Comparison of ENCODE assay signal across 8 mouse cellular contexts in genomic region chr7:98178560-98179231, GRCm38 (mm10). TPM values are rescaled to one million over a fixed set of nuclear protein-coding genes. Genes with fewer than 3 reads are reported as not detected.
DNase-seq lines count a peak whose midpoint lies in the region; ATAC-seq lines count a peak whose summit lies in the region.

No protein-coding gene starts in this region.

- WGBS in heart, embryonic 15.5 days, result 91% methylated on average over 5 of the region's 5 CpGs
- 68% methylated on average over 5 of the region's 5 CpGs for whole genome bisulfite sequencing in kidney, embryonic 14.5 days
- WGBS in midbrain, embryonic 13.5 days, result 90% methylated on average over 5 of the region's 5 CpGs

- H3K27me3 ChIP-seq in heart, embryonic 15.5 days, result no peaks in the 10 kb centered on the region
- H3K27me3 ChIP-seq in kidney, embryonic 14.5 days (ENCODE audit: control insufficient read depth, insufficient read depth, low read length), result 0 out of 2 replicates have a peak, but pooled peaks cover 3% of the 10 kb centered on the region
- peaks cover 40% of the 10 kb centered on the region for H3K27me3 ChIP-seq in midbrain, embryonic 13.5 days

- H3K27ac ChIP-seq in heart, embryonic 15.5 days, result peak overlapping the region; percentile 31; the same call in 1 of the 2 replicates
- peak overlapping the region; percentile 80 for H3K27ac ChIP-seq in kidney, embryonic 14.5 days (ENCODE audit: low read depth, low read length)
- no peak overlapping the region for H3K27ac ChIP-seq in midbrain, embryonic 13.5 days

- H3K9me3 ChIP-seq in heart, embryonic 15.5 days (replicated peaks), result no peaks in the 10 kb centered on the region
- H3K9me3 ChIP-seq in kidney, embryonic 14.5 days (ENCODE audit: control insufficient read depth, low read length), result no peaks in the 10 kb centered on the region
- H3K9me3 ChIP-seq in midbrain, embryonic 13.5 days, result no peaks in the 10 kb centered on the region

- H3K4me1 ChIP-seq in heart, embryonic 15.5 days (replicated peaks), result peaks cover 12% of the 10 kb centered on the region
- H3K4me1 ChIP-seq in kidney, embryonic 14.5 days (ENCODE audit: control insufficient read depth, insufficient read depth, low read length), result peaks cover 3% of the 10 kb centered on the region; the same call in 1 of the 2 replicates
- peaks cover 18% of the 10 kb centered on the region for H3K4me1 ChIP-seq in midbrain, embryonic 13.5 days (replicated peaks)

- no peaks in the 10 kb centered on the region for H3K36me3 ChIP-seq in heart, embryonic 15.5 days
- no peaks in the 10 kb centered on the region for H3K36me3 ChIP-seq in kidney, embryonic 14.5 days (ENCODE audit: control insufficient read depth, insufficient read depth, low read length)
- no peaks in the 10 kb centered on the region for H3K36me3 ChIP-seq in midbrain, embryonic 13.5 days

- H3K4me3 ChIP-seq in heart, embryonic 15.5 days, result peak overlapping the region; percentile 67
- H3K4me3 ChIP-seq in kidney, embryonic 14.5 days (ENCODE audit: low read length), result peak overlapping the region; percentile 82
- H3K4me3 ChIP-seq in midbrain, embryonic 13.5 days (replicated peaks), result peak overlapping the region; percentile 72

- H3K9ac ChIP-seq in heart, embryonic 15.5 days, result peak overlapping the region; percentile 51; the same call in 1 of the 2 replicates
- peak overlapping the region; percentile 63; the same call in 1 of the 2 replicates for H3K9ac ChIP-seq in kidney, embryonic 14.5 days (ENCODE audit: low read depth, low read length)
- H3K9ac ChIP-seq in midbrain, embryonic 13.5 days (replicated peaks), result peak overlapping the region; percentile 72

- peak; percentile 8; the same call in 1 of the 2 replicates for ATAC-seq in heart, embryonic 15.5 days (replicated peaks; ENCODE audit: insufficient number of reproducible peaks, insufficient read depth, low FRiP score, low read depth)
- ATAC-seq in erythroblast, adult 5-6 weeks (replicated peaks; ENCODE audit: low FRiP score, poor library complexity, severe bottlenecking), result peak; percentile 3; the same call in 1 of the 2 replicates
- ATAC-seq in kidney, embryonic 14.5 days (ENCODE audit: low FRiP score, low TSS enrichment), result peak; percentile 40
- peak; percentile 53 for ATAC-seq in midbrain, embryonic 13.5 days

- peak overlapping the region; percentile 73 for H3K4me2 ChIP-seq in heart, embryonic 15.5 days
- peak overlapping the region; percentile 79 for H3K4me2 ChIP-seq in kidney, embryonic 14.5 days (replicated peaks; ENCODE audit: low read depth, low read length)
- H3K4me2 ChIP-seq in midbrain, embryonic 13.5 days (replicated peaks), result peak overlapping the region; percentile 73

- DNase-seq in heart, postnatal 4 days, result no peak
- no peak for DNase-seq in MN1 (ENCODE audit: low spot score)
- DNase-seq in right cerebral cortex, postnatal 4 days, result no peak
- no peak for DNase-seq in B cell, adult 2 months

RNA-seq across cellular contexts. Expression of gene Capn5, which starts 0.6 kb away (rescaled TPM):
- 2.7 and 9.1 TPM in 2 replicates for polyA plus RNA-seq in heart, embryonic 15.5 days (2015; fragmentation: Nextera tagmentation; extraction: Ambion mirVana)
- 1 to 10 TPM; 2.0 to 2.2 TPM for total RNA-seq in heart, postnatal 4 days (2021)
- total RNA-seq in erythroblast, adult 5-6 weeks (2015; ENCODE audit: low replicate concordance), result 18.0 and 21.7 TPM in 2 replicates
- total RNA-seq in erythroblast, adult 5-6 weeks (2017; ENCODE audit: low replicate concordance), result 20.1 and 31.3 TPM in 2 replicates
- polyA plus RNA-seq in kidney, embryonic 14.5 days (2014; fragmentation: Nextera tagmentation; extraction: Ambion mirVana), result 4.8 and 10.4 TPM in 2 replicates
- polyA plus RNA-seq in midbrain, embryonic 13.5 days (2015; fragmentation: Nextera tagmentation; extraction: Ambion mirVana), result 10.1 and 10.8 TPM in 2 replicates

RNA-seq across cellular contexts. Expression of gene B3gnt6, which starts 20.6 kb away (rescaled TPM):
- polyA plus RNA-seq in heart, embryonic 15.5 days (2015; fragmentation: Nextera tagmentation; extraction: Ambion mirVana), result 0.19 TPM in 1 of 2 replicates, not detected in the other
- total RNA-seq in heart, postnatal 4 days (2021), result not detected
- not detected in 2 replicates for total RNA-seq in erythroblast, adult 5-6 weeks (2015; ENCODE audit: low replicate concordance)
- total RNA-seq in erythroblast, adult 5-6 weeks (2017; ENCODE audit: low replicate concordance), result not detected in 2 replicates
- polyA plus RNA-seq in kidney, embryonic 14.5 days (2014; fragmentation: Nextera tagmentation; extraction: Ambion mirVana), result 0.15 TPM in 1 of 2 replicates, not detected in the other
- polyA plus RNA-seq in midbrain, embryonic 13.5 days (2015; fragmentation: Nextera tagmentation; extraction: Ambion mirVana), result 0.07 and 0.10 TPM in 2 replicates

RNA-seq across cellular contexts. Expression of gene Omp, which starts 33.4 kb away (rescaled TPM):
- polyA plus RNA-seq in heart, embryonic 15.5 days (2015; fragmentation: Nextera tagmentation; extraction: Ambion mirVana), result 0.08 and 0.27 TPM in 2 replicates
- under 1 TPM in 1 of 2 experiments, not detected in 1; 0.11 TPM for total RNA-seq in heart, postnatal 4 days (2021)
- 4.8 and 5.0 TPM in 2 replicates for total RNA-seq in erythroblast, adult 5-6 weeks (2015; ENCODE audit: low replicate concordance)
- total RNA-seq in erythroblast, adult 5-6 weeks (2017; ENCODE audit: low replicate concordance), result 11.2 and 20.9 TPM in 2 replicates
- polyA plus RNA-seq in kidney, embryonic 14.5 days (2014; fragmentation: Nextera tagmentation; extraction: Ambion mirVana), result 0.20 and 0.51 TPM in 2 replicates
- polyA plus RNA-seq in midbrain, embryonic 13.5 days (2015; fragmentation: Nextera tagmentation; extraction: Ambion mirVana), result 0.21 and 0.28 TPM in 2 replicates

RNA-seq across cellular contexts. Expression of gene Myo7a, which starts 59.4 kb away (rescaled TPM):
- polyA plus RNA-seq in heart, embryonic 15.5 days (2015; fragmentation: Nextera tagmentation; extraction: Ambion mirVana), result 5.1 and 7.5 TPM in 2 replicates
- 1 to 10 TPM; 4.2 to 5.4 TPM for total RNA-seq in heart, postnatal 4 days (2021)
- total RNA-seq in erythroblast, adult 5-6 weeks (2015; ENCODE audit: low replicate concordance), result 4.4 and 12.7 TPM in 2 replicates
- total RNA-seq in erythroblast, adult 5-6 weeks (2017; ENCODE audit: low replicate concordance), result 2.8 and 7.0 TPM in 2 replicates
- 7.9 and 15.4 TPM in 2 replicates for polyA plus RNA-seq in kidney, embryonic 14.5 days (2014; fragmentation: Nextera tagmentation; extraction: Ambion mirVana)
- 17.8 and 19.0 TPM in 2 replicates for polyA plus RNA-seq in midbrain, embryonic 13.5 days (2015; fragmentation: Nextera tagmentation; extraction: Ambion mirVana)

Comparison
In these comparisons a context has a peak if more than half of its experiments do, and no peak if none do; other contexts are left out.
1. ATAC-seq: peak in every context shown above with its lines; median percentile 53 in midbrain, embryonic 13.5 days; 40 in kidney, embryonic 14.5 days; 8 in heart, embryonic 15.5 days; 3 in erythroblast, adult 5-6 weeks.